Mouse (Mus musculus) lung, adult 2 months (tissue): ENCODE results near the gene Gm11639.

ENCODE experiments used
- CTCF ChIP-seq: fragments of 200-500 bp; IDR thresholded peaks from 2 replicates; pipeline ENCODE4 v1.5.1; 2011; ENCODE audit warnings: mild to moderate bottlenecking, low read length, control low read depth; ENCODE audit not compliant: insufficient read depth
- POLR2A ChIP-seq: fragments of 200-500 bp; IDR thresholded peaks from 2 replicates; pipeline ENCODE4 v1.6.1; 2011; ENCODE audit warnings: low read depth, mild to moderate bottlenecking, control low read depth, low read length, borderline replicate concordance; ENCODE audit errors: extremely low read depth

DNA sequence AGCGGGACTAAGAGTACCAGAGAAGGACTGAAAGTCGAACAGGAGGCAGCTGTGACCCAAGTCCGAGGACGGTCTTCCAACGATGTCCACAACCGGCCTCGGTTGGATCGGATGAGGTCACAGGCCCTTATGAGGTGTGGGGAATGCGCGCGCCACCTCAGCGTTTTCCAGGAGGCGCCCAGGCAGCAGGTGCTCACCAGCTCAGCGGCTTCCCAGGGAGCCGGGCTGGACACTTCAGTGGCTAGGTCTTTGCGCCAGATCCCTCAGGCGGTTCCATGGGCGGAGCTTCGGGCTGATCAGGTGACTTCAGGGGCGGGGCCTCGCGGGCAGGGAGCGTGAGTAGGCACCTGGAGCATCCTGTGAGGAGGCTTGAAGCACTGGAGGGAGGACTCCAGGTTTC lies at the start of gene Gm11639:
- TF ChIP-seq POLR2A (no peak), CTCF (no peak)
